Mouse (Mus musculus) adrenal gland (tissue): ENCODE results near the gene Spsb2.
"Not testable (repeated sequence)": the region's sequence is repeated elsewhere in the genome, so short reads cannot be mapped to it uniquely, and the experiment has no call there.

Source experiments
- intact Hi-C: fragments of 180-260 bp; cut with DNase I; formaldehyde crosslinking; loops from one replicate; pipeline ENCODE4 v1.15.1; 2025

The Spsb2 gene

GRCm38 (mm10) chr6:124814858-124815774, 6.7 kb downstream of the Spsb2 start:
- intact Hi-C loops: no loop called here

GRCm38 (mm10) chr6:124816611-124817010, 8.2 kb downstream of the Spsb2 start:
- intact Hi-C loops: no loop called here

- intact Hi-C loops: no loop called here
These were observed 8.7 kb downstream of the Spsb2 start for GRCm38 (mm10) chr6:124817125-124817524.

- intact Hi-C loops: no loop called here
These were observed 9.1 kb downstream of the Spsb2 start for GRCm38 (mm10) chr6:124817563-124817962.

GRCm38 (mm10) chr6:124817971-124818370, 9.5 kb downstream of the Spsb2 start:
- intact Hi-C loops: no loop called here

GRCm38 (mm10) chr6:124820891-124821290, 12.4 kb downstream of the Spsb2 start:
- intact Hi-C loops: no loop called here

GRCm38 (mm10) chr6:124822049-124822448, 13.6 kb downstream of the Spsb2 start:
- intact Hi-C loops: no loop called here

GRCm38 (mm10) chr6:124828101-124828592, 19.7 kb downstream of the Spsb2 start:
- intact Hi-C loops: no loop called here

- intact Hi-C loops: no loop called here
These were observed 20.7 kb downstream of the Spsb2 start, which contains the start of the genes Usp5 and Cdca3 for GRCm38 (mm10) chr6:124828868-124829798. Usp5 (minus strand) TSS chr6:124829484. Cdca3 (plus strand) TSS chr6:124829547.

GRCm38 (mm10) chr6:124829799-124830700, 21.6 kb downstream of the Spsb2 start:
- intact Hi-C loops: no loop called here

- intact Hi-C loops: not testable (repeated sequence)
These were observed 22.7 kb downstream of the Spsb2 start for GRCm38 (mm10) chr6:124831199-124831598.

- intact Hi-C loops: no loop called here
These were observed 23.2 kb downstream of the Spsb2 start for GRCm38 (mm10) chr6:124831649-124832048.

- intact Hi-C loops: no loop called here
These were observed 26.1 kb downstream of the Spsb2 start for GRCm38 (mm10) chr6:124834512-124835081.

GRCm38 (mm10) chr6:124835531-124835930, 27.1 kb downstream of the Spsb2 start:
- intact Hi-C loops: no loop called here

- intact Hi-C loops: no loop called here
These were observed 27.9 kb downstream of the Spsb2 start for GRCm38 (mm10) chr6:124836411-124836810.

GRCm38 (mm10) chr6:124839805-124840204, 31.3 kb downstream of the Spsb2 start:
- intact Hi-C loops: no loop called here

- intact Hi-C loops: no loop called here
These were observed 32.0 kb downstream of the Spsb2 start, which contains the start of gene Gnb3 for GRCm38 (mm10) chr6:124840241-124841167. Gnb3 (minus strand) TSS chr6:124840275.

- intact Hi-C loops: no loop called here
These were observed 38.8 kb downstream of the Spsb2 start for GRCm38 (mm10) chr6:124847305-124847704.

- intact Hi-C loops: loop anchor here (10.0 kb wide), 1 partner anchor 114 kb away; the partner anchor contains the start of gene Cops7a
These were observed 42.1 kb downstream of the Spsb2 start for GRCm38 (mm10) chr6:124850535-124850934.
